Mouse (Mus musculus): Measurements from ENCODE around the gene Myt1.
A peak's percentile ranks its signal among the peaks of the same experiment; 100 is the strongest.

The Myt1 gene

DNA sequence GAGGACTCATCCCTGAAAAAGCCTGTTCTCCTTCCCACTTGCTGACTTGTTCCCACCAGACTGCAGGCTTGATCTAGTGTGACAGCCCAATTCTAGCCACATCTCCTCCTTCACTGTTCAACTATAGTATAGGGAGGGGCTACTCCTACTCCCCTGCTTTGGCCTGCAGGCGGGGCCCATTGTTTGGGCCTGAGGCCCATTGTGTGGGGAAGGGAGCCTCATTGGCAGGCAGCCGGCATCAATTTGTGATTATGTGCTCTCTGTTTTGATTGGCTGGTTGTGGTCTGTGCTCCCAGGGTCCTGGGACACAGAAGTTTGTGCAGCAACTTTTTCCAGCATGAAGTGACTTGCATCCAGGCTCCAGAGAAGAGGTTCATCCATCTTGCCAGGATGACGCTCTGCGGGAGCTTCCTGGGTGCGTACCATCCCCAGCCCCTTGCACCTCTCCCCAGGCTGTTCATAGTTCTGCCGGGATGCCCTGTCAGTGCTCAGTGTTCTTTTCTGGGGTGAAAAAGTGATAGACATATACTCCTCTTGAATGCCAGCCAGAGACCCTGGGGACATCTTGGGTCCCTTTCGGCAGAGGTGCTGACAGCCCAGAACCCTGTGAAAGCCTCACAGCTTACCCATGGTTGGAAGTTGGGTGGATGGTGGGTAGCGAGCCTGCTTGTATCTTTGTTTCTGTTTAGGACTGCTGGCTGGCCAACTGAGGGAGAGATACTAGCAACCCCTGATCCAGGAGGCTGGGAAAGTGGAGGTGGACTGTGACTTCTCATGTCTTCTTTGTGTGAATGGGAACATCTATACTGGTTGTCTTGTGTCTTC is at the start of gene Myt1:
Gene Myt1, plus strand, starts transcription at position 327 of the 825 bp plus-strand sequence.
- DNase-seq (ENCODE audit: low spot score in 2 of 2) = no peak

DNA sequence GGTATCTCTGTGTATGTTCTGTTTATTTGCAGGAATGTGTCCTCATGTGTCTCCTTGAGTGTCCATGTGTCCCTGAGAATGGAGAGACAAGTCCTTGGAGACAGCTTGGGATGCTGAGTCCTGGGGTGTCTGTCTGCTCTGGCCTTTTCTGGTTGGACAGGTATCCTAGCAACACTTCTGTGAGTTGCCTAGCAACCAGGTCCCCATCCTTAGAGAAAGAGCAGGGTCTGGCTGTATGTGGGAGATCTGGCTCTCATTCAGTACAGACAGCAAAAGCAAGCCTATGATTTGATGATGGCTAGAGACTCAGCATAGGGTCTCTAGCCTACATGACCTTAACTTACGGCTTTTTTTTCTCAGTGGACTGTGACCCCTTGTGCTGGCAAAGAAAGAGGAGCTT is 49.4 kb upstream of the Myt1 start:
- DNase-seq (ENCODE audit: low spot score in 2 of 2) = no peak

DNA sequence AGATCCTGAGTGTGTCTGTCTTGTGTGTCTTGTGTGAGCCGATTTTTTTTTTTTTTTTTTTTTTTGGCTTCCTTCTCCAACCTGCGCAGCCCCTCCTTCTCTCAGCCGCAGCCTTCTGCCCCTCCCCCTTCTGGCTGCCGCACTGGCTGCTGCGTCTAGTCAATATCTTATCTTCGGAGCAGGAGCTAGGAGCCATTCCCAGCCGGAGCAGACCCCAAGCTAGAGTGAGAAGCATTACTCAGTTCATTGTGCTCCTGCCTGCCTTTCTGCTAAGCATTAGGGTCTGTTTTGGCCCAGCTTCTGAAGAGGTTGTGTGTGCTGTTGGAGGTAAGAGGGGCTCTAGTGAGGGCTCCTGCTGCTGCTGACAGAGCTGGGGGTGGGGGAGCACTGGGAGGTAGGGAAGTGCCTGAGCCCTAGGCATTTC is 48.2 kb upstream of the Myt1 start, which contains the start of gene Oprl1:
Gene Oprl1, plus strand, starts transcription at position 114 of the 424 bp plus-strand sequence.
- DNase-seq (ENCODE audit: low spot score in 2 of 2) = peak in 1 of 2 experiments; percentile 48

DNA sequence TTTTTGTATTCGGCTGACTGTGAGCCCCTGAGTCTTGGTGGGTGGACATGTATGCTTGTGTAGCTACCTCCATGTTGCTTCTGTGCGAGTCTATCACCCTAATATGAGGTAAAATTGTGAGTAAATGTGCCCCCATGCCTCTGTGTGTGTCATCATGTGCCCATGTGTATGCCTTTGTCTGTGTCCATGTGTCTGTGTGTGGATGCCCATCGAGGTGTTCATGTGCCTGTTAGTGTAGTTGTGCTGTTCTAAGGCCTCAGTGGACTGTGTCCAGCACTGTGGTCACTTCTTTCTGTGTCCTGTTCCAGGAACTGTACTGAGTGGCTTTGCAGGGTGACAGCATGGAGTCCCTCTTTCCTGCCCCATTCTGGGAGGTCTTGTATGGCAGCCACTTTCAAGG is 47.8 kb upstream of the Myt1 start:
- no peak for DNase-seq (ENCODE audit: low spot score in 2 of 2)

DNA sequence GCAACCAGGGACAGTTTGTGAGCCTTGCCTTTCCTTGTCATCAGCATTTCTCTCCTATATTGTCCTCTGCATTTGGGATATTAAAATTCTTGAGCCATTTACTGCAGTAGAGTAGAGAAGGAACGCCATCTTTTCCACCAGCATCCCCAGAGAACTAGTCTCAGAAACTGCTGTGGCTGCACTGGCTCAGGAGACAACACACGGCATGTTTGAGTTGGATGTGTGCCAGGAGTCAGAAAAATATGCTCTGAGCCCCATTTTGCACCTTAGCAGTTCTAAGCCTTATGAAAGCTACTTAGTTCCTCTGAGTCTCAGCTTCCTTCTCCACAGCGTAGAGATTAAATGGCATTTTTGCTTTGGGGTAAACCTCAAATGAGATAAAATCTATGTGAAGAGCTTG is 46.1 kb upstream of the Myt1 start:
- DNase-seq (ENCODE audit: low spot score in 2 of 2) = no peak

DNA sequence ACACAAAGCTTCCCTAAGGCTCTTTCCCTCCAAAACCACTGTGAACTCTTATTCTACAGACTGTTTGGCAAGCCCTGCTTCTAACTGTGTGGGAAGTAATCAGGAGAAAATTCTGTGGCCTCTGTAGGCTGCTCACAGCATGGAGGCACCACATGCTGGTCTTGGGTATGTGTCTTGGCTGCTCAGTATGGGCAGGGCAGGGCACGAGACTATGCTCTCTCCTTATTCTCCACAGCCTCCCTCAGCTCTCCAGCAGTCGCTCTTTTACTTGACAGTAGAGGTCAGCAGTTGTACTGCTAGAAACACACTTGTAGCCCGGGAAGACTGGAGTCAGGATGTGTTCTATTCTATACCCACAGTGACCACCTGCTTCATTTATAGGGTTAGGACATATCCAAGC is 43.1 kb upstream of the Myt1 start:
- DNase-seq (ENCODE audit: low spot score in 2 of 2) = no peak

DNA sequence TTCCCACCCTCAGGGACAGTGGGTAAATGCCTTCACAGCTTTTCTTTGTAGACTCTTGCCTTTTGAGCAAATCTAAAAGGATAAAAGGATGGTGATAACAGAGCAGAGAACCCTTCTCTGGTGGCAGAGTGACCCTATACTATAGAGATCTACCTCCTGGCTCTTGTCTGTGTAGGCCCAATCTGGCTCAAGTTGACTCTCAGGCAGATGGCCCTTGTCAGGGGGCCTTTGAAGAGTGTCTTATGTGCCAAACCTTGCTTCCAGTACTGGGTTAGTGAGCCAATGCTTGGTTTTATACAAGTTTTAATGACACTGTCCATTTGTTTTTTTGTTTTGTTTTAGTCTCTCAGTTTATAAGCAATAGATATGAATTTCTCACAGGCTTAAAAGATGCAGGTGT is 41.9 kb upstream of the Myt1 start:
- DNase-seq (ENCODE audit: low spot score in 2 of 2) = no peak

DNA sequence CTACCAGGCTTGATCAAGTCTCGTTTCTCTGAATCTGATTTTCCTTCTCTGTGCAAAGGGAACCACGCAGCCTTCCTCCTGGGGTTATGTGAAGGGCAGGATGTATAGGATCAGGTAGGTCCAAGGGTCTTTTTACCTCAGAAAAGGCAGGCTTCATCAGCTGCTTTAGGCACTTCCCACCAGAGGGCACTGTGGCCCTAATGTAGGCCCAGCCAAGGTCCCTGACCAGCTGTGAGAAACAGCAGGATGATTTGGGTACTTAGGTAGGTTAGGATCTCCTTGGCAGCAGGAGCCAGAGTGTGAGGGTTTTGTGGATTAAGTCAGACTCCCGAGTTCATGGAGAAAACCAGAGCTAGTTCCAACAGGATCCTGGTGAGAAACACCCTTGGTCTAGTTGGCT is 40.9 kb upstream of the Myt1 start:
- no peak for DNase-seq (ENCODE audit: low spot score in 2 of 2)

DNA sequence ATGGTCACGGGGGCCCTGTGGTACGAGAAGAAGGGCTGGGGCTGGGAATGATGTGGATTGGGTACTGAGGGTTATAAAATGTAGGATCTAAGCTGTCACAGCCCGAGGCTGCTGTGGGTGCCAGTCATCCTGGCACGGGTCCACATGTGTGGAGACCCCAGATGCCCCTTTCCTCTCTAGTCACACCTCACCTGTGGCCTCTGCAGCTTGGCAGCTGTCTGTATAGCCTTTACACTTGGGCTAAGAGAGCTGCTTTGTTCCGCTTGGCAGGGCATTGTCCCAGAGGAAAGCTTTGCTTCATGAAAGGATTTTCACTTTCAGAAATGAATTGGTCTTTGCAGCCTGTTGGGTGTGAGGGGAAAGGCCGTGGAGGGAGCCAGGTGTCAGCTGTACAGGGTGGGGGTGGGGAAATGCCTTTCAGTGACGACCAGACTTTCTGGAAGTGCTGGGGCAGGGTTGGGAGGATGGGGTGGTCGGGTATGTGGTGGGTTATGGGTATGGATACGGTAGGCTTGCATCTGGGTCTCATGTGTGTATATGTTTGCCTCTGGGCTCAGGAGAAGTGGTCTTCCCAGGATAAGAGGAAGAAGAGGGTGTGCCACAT is 35.4 kb upstream of the Myt1 start:
- no peak for DNase-seq (ENCODE audit: low spot score in 2 of 2)

DNA sequence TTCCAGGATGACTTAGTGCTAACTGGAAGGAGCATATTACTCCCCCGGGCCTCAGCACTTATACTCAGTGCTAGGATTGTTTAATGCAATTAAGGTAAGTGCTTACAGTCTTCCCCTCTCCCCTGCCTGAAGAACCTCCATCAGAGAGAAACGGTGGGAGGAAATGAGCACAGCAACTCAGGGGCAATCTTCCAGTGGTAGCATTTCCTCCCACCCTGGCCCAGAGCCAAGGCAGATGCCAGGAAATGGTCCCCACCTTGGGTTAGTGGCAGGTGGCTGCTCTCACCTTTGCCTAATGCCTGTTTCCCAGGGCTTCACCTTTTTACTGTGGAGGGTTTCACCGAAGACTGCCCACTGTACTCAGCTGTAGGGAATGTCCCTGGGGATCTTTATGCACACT is 33.1 kb upstream of the Myt1 start:
- no peak for DNase-seq (ENCODE audit: low spot score in 2 of 2)

DNA sequence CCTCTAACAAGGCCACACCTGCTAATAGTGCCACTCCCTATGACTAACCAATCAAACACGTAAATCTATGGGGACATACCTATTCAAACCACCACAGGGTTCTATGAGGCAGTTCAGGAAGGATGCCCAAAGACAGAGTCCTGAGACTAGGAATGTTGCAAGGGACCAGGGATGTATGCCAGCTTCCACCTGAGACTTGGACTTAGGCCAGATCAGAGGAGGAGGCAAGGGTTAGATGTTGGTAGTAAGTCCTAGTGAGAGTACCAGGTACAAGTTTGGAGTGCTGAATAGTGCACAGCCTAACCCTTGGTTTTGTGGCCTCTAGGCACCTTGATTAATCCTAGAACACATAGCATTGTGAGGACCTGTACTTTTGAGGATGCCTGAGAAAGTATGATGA is 10.5 kb upstream of the Myt1 start:
- no peak for DNase-seq (ENCODE audit: low spot score in 2 of 2)

DNA sequence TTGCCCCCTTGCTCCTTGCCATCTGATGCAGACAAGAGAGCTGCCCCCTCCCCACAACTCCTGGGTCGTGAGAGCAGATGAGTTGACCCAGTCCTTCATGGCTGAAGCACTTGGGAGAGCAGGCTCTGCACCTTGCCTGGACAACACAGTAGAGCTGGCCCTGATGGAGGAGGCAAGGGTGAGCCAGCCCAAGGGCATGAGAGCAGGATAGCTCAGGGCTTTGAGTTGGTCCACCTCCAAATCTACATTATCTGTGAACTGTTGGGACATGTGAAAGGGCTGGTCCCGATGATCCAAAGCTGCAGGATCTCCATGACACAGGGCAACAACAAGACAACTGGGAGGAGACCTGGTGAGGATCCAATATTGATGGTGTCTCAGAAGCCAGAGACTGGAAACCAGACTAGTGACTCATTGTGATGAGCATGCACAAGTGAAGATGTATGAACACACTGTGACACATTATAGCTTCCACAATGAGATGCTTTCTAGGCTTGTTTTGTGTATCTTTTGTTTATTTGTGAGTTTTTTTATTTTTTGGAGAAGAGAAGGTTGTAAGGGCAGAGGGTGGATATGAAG is 4.9 kb upstream of the Myt1 start:
- no peak for DNase-seq (ENCODE audit: low spot score in 2 of 2)

DNA sequence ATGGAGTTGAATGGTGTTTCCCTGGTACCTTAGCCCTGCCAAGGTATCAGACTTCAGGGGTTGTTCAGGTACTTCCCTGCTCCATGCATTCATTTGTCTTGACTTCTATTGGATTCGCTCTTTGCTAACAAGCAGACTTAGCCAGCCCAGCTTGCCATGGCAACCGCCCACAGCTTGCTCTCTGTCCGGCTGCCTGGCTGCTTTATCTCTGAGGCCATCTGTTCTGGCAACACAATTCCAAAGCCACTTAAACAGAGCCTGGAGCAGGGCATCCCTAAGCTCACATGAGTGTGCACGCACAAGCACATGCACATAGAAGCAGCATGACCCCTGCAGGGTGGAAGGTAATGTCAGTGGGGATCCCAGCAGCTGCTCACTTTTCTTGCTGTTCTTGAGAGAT is 4.1 kb upstream of the Myt1 start:
- no peak for DNase-seq (ENCODE audit: low spot score in 2 of 2)

DNA sequence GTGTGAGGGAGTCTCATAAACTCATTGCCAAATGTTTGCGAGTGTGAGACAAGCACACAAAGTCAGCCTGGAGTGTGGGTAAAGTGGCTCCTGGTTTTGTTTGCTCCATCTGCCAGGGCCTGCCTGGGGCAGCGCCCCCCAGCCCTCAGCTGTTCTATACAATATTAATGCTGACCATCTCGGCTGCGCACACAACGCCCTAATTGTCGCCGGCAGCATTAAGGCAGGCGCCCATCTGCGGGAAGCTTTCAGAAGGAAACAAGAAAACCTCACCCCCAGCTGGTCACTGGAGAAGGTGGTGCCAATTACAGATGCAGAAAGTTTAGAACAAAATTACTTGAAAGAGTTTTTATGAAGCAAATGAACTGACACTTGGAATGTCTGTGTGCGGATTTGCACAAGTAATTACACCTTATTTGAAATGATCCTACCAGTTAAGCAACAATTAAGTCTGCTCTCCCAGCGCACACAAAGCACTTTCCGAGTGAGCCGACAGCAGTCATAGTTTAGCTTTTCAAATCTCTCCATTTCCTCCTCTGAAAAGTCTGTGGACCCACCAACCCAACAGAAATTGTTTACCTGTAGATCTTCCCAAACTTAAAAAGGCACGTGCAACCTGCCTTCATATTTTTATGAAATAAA is 875 bp downstream of the Myt1 start:
- DNase-seq (ENCODE audit: low spot score in 2 of 2) = no peak

DNA sequence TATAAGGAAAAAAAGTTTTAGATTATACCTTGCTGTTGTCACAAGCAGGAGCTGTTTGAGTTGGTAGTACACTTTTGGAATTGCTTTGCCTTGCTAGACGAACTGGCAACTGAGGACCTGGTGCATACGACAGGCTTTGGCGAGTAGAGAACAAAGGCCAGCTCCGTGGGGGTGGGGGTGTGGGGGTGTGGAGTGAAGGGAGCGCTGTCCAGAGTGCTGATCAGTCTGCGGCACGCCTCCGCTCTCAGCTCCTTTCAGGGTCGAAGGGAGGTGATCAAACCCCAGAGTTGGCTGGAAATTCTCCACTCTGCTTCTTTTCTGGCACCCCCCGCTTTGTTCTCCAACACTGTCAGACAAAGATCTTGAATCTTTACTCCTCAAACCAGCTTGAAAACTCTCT is 1.5 kb downstream of the Myt1 start:
- no peak for DNase-seq (ENCODE audit: low spot score in 2 of 2)

DNA sequence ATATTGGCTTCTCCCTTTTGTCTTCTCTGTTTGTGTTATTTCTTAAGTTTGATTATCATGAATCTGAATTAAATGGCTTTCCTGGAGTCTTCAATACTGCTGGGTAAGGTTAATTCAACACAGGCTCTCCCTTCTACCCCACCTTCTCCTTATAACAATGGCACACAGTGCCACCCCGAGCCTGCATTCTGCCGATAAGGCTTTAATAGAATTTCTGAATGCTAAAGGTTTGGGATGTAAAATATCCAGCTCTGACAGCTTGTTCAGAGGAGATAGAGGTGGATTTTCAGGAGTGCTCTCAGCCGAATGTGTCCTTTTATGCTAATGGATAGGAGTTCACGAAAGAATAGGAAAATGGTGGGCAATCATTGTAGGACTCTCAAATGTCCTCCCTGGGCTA is 2.1 kb downstream of the Myt1 start:
- no peak for DNase-seq (ENCODE audit: low spot score in 2 of 2)

DNA sequence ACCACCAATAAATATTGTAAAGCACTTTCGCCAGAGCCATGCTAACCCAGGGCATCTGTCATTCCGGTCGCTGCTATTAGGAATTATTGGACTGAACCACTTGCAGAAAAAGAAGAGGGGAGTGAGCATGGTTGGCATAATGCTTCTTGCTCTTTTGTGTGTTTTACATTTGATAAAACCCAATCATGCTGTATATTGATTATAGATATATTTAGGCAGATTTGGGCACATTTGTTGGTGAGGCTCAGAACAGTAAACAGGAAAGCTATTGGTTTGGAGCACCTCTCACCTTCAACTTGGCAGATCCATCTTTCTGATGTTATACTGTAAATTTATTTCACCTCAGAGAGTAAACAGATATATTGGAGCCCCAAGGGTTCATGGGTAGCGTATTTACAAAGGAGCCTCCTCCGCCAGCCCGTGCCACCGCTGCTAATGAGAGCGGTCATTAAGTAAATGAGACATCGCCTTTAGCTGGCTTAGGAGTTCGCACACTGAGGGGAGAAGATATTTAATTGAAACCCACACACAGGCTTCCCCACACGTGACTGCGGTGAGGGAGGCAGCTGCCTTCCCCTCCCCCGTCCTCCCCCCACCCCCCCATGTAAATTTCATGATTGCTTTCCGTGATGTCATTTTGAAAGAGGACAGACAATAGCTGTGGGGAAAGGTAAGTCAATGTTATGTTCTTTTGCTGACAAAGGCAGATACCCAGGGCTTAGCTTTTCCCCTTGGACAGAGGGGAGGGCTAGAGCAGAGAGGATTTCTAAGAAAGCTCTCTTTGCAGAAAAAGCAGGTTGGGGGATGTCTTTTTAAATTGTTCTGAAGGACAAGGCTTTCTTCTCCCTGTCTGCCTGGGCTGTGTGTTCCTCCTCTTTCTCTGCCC is 3.8 kb downstream of the Myt1 start:
- DNase-seq (ENCODE audit: low spot score in 2 of 2) = no peak

DNA sequence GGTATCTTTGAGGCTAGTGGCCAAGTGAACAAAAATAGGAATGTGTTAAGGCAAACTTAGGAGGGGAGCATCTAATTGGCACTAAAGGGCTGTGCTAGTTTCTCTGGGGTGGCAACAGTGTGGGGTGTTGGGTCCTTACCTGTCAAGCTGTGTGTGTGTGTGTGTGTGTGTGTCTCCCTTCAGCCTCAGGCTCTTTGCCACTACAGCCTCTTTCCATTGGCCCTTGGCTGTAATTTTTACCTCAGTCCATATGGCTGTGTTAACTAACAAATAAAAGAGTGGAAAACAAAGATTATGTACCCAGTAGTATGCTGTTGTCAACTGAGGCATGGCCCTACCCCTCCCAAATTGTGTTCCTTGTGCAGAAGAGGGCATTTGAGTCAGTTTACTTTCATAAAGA is 5.3 kb downstream of the Myt1 start:
- DNase-seq (ENCODE audit: low spot score in 2 of 2) = no peak

DNA sequence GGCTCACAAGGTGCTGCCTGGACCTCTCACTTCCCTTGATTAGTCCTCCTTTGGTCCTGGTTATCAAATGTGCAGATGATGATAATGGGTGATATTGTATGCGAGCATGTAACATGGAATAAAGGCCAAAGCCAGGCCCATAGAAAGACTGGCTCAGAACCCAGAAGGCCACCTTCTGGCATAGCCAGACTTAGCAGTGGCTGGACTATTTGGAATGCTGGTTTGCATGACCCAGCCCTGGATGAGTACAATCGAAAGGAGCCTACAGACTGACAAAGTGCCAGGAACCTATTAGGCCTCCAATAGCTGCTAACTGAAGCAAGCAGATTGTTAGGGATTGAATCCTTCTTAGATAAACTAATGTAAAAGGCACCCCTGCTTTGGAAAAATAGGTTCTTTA is 6.3 kb downstream of the Myt1 start:
- no peak for DNase-seq (ENCODE audit: low spot score in 2 of 2)

DNA sequence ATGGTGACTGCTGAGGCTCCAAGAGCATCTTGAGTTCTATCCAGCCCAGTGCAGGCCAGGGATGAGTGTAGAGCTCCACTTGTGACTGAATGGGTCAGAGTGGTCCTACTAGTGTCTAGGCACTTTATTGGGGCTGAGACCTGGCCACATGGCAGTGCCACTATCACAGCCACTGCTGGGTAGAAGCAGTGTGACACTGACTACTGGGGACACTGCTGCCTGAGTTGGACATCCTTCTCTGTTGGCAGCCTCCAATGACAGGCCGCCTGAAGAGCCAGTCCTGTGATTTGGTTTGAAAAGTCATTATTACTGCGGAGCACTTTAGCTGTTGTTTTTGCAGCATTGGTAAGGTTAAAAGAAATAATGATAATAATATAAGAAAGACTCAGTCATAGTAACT is 10.1 kb downstream of the Myt1 start:
- DNase-seq (ENCODE audit: low spot score in 2 of 2) = no peak

DNA sequence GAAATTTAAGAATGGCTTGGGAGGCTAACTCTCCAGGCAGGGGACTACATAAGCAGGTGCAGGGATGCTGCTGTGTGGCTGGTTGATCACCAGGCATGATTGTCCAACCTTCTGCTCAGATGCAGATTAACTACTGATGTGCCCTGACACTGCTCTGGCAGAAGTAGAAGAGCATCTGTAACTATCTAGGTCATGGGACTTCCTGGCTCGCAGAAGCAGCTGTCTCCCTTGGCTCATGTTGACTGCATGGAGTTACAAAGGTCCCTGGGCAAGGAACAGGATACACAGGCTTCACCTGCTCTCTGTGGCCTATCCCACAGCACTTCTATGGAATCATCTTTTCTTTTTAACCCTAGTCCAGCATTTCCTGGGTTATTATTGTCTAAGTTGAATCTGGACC is 12.7 kb downstream of the Myt1 start:
- DNase-seq (ENCODE audit: low spot score in 2 of 2) = no peak

DNA sequence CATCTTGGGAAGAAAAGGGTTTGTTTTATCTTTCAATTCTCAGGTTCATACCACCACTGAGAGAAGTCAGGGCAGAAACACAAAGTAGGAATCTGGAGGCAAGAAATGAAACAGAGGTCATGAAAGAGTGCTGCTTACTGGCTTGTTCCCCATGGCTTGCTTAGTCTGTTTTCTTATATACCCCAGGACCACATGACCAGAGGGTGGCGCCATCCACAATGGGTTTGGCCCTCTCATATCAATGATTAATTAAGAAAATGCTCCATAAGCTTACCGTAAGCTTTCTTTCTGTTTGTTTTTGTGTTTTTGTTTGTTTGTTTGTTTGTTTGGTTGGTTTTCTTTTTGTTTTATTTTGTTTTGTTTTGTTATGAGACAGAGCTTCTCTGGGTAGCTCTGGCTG is 14.6 kb downstream of the Myt1 start:
- DNase-seq (ENCODE audit: low spot score in 2 of 2) = no peak
